Mouse (Mus musculus) spleen, postnatal 10 days (tissue): ENCODE measurements around the gene Sema6d.

ENCODE experiments used
- DNase-seq, 2 experiments: peaks; one replicate each; pipeline ENCODE4 v3.0.0; 2021 to 2022; ENCODE audit warnings: low spot score in 2 of 2

The Sema6d gene

DNA sequence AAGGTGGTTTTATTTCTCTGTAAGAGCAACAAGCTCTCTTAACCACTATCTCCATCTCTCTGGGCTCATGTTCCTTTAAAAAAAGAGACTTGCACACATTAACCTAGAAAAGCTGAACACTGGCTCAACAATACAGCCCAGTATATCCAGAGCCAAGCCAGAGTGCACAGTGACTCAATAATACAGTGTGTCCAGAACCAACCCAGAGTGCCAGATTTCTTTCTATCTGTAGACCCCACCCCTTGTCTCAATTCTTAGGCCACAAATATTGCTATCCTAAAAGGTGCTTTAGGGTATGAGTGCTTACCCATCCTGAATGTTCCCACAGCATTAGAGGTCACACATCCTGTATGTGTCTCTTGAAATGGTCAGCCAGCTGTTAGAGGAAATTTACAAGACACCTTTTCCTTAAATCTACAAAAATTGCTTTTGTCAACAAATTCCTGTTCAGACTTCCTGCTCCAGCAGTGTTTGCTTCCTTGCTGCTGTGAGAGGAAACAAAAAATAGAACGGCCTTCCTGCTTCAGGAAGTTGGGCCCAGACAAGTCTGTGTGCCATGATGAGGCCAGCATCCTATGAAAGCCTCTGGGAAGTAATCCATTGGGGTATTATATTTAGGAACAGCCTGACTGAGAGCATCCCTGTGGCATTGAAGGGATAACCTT, 465.1 kb downstream of the Sema6d start:
- DNase-seq = no peak

DNA sequence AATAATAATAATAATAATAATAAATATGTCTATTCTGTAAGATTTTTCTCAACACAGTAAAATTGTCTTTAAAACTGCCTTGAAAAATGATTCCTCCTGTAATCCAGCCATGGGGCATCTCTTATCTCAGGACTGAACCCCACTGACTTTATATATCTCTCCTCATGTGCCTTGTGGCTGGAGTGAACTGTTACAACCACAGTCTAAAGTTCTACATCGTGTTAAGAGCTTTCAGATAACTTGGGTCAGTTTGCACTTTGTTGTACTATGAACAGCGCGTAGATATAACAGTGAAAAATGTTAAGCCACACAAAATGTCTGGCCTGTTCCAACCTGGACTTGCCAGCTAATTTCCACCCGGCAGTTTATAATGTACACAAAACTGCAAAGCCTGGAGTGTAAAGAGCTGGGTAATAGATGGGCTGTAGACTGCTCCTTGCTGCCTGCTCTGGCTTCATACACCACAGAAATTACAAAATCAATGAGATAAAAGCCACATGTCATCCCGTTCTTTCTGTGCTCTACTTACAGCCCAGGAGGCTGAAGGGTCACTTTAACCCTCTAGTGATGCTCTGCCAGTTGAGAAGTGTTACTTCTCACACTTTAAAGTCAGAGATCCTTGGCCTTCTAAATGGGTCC, 467.2 kb downstream of the Sema6d start:
- DNase-seq = no peak

DNA sequence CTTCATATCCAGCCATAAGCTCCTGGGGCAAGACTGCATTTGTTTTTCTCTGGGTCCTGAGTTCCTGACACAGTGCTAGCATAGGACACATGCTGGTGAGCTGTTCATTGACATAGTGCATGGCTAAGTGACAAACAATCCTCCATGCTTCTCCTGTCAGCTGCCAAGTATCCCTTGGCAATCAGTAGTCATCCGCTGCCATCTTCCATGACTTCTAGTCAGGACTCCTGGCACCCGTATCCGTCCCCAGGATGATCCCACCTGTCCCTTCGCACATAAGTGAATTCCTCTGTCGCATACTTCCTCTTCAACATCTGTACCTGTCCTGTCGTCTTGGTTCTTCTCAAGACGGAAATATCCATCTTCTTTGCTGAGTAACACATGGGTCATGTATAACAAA, 468.3 kb downstream of the Sema6d start:
- no peak for DNase-seq

DNA sequence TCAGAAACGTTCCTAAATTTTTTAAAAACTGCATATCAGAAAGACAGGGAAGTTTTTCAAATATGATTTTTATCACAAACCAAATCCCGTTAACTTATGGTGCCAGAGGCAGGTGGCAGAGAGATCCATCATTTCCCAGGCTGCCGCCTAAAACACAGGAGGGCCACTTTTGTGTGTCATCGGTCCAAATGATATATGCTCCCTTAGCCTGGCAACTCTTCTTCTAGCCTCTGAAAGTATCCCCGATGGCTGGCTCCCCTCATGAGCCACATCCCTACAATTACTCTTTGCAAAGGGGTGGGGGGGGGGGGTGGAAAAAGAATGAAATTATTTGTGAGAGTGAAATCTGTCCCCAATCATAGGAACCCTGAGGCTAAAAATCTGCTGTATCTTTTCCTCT, 471.9 kb downstream of the Sema6d start:
- no peak for DNase-seq

DNA sequence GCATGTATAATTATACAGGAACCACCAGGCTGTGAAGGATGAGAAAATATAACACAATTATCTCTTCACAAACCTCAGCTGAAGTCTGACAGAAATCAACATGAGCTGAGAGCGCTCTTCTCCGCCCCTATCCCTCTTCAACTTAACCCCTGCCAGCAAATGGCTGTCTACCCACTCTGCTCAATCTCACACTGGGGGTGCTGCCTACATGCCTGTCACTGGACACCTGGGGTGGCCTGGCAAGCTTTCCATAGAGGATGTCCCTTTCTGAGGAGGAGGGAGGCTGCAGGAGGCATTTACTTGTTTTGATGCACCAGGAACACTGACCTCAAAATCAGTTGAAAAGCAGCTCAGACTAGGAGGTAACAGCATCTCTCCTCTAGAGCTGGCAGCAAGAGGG, 472.3 kb downstream of the Sema6d start:
- no peak for DNase-seq

DNA sequence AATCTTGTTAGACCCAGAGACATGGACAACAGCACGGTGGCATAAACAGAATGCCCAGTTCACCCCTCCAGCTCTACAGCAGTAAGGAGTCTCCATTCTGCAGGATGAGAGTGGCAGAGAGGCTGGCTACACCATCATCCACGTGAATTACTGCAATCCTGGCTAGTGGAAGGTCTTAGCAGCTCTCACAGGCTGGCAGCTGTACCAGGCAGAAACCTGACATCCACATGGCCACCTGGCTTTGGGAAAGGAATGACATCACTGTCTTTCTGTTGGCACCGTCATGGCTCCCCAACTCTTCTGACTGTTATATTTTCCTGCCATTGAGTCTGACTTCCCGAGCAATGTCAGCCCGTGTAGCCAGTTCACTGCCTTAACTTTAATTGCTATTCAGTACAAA, 474.0 kb downstream of the Sema6d start:
- no peak for DNase-seq

DNA sequence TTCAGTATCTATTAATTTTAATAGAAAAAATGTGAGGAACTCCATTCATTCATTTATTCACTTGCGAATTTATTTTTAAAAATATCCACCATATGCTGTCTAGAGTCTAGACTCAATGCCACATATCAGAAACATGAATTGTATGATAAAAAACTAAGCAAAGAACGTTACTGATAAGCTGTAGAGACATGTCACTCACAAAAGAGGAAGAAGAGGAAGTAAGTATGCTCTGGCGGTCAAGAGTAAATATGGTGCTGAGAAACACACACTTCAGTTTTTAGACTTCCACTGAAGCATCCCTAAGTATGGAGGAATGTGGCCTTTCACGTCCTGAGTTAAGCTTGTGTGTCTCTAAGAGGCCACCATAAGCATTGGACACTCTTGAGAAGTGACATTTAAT, 484.0 kb downstream of the Sema6d start:
- DNase-seq = no peak

DNA sequence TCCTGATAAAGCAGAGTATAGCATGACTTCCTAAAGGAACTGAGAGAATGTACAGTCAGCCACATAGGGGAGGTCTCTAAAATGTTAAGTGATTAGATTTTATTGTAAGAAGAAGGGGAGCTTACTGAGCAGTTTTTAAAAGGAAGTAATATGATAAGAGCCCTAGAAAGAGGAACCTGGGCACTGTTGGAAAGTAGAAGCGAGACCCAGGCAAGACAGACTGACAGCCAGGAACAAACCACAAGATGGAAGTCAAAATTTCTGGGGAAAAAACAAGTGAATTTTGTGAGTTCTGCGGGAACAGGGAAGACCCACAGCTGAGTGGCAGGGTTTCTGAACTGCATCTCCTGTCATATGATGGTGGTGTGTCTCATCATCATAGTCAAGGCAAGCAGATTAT, 486.3 kb downstream of the Sema6d start:
- DNase-seq = no peak

DNA sequence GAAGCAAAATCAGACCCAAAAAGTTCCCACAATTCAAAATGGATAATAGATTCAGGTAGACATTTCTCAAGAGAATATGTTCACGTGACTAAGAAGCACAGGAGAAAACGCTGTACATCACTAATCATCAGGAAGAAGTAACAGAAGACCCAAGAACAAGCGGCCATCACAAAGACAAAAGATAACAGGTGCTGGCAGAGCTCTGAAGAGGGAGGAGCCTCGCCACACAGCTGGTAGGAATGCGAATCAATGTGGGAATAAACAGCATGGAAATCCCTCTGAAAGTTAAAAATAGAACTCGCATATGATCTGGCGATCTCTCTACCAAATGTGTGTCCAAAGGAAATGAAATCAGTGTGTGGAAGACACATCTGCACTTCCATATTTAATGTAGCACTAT, 493.8 kb downstream of the Sema6d start:
- no peak for DNase-seq

DNA sequence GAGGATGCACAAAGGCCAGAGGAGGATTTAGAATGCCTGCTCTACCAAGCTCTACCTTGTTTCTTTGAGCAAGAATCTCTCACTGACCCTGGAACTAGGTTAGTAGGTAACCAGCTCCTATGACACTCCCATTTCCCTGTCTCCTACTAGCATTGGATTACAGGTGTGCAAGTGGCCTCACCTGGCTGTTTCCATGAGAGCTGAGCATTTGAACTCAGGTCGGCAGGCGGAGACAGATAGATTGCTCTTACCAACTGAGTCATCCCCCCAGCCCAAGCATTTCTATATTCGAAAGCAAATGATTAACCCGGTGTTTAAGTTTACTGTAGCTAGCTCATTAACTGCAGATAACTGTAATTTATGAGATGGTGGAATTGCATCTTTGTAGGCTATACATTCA, 503.0 kb downstream of the Sema6d start:
- no peak for DNase-seq

DNA sequence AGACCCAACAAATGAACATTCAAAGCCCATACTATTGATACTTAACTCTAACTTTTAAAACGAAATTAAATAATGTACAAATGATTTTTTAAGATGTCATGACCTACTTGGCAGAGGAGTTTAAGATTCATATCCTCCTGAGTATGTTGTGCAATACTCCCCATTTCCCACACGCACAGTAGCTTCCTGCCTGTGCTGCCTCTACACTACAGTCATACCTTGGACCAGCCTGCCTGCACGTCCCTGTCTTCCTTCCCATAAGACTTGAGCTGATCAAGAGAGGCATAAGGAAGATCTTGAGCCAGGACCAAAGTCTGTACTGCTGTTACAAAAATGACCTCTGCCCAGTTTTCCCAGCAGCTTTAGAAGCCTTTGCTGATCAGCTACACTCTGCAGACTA, 509.2 kb downstream of the Sema6d start:
- DNase-seq = no peak

DNA sequence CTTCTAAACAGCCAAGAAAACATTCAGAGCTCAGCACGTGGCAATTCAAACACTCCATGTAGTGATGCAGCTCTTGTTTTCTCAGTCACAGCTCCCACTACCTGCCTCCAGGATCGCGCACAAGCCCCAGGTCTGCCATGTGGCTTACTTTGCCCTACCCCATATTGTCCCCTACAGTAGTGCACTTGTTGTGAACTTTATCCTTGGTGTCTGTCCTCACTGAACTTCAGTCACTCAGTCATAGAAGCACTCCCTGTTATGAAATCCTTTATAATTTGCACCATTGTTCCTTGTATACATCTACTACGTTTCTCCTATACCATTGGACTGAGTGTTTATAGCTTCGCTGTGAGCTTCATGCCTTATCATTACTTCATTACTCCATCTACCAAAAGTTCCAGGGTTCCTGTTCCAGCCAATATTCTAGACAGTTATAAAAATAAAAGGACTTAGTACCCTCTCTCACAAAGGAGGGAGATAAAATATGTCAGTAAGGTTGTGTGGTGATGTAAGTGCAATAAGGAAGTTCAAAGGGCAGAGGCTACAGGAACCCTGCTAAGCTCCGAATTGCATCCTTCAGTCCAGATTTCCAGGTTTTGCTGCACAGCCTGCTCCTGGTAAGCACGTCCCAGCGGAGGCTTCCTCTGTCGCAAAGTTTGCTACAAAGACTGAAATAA, 512.1 kb downstream of the Sema6d start:
- DNase-seq = no peak

DNA sequence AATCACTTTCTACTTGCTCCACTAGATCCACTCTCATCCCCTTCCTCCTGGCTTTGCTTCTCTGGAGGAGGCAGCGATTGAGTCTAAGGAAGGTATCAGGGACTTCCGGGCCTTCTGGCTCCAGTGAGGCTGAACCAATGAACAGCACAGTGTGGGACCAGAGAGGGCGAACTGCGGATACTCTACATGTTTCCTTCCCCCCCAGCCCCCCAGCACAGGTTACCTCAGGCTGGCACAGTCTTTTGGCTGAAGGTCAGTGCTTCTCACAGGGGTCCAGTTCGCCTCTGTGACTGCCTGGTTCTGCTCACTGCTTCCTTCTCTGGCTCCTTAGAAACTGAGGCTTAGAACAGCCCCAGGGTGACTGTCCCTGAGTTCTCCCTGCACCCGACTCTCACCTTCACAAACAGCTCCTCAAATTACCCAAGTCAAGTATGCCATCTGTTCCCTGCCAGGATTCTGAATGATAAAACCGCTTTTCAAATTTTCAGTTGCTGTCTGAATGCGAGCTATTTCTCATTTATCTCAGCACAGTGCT, 512.7 kb downstream of the Sema6d start:
- DNase-seq = no peak

DNA sequence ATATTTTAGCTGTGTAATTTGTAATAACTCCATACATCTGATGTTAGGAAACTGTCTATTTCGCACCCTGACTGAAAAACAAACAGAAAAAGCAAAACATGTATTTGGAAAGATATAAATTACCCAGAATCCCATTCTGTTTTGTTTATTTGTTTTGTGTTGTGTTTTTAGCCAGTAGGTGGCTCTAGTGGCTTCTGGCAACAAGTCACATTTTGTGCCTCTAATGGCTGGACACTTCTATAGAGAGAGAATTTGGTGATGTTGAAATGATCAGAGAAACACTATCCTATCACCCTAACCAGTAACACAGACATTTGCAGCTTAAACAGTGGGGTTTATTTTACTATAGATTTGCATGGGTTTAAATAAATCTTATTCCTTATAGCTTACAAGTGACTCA, 515.6 kb downstream of the Sema6d start:
- no peak for DNase-seq

DNA sequence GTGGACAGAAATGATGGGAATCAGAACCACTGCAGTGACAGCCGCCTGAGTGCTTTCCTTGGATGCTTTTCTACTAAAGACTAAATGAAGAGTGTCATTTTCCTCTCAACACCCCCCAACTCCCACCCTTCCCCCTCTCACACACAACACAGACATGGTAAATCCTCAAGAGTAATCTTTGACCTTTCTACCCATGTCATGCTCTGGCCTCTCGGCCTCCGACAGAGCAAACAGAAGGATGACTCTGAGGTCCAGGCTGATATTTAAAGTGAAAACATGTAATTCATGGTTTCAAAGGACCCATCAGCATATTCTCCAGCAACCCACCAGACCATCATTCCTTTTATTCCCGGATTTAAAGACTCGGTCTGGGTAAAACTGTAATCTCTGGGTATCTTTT, 518.2 kb downstream of the Sema6d start:
- DNase-seq = no peak

DNA sequence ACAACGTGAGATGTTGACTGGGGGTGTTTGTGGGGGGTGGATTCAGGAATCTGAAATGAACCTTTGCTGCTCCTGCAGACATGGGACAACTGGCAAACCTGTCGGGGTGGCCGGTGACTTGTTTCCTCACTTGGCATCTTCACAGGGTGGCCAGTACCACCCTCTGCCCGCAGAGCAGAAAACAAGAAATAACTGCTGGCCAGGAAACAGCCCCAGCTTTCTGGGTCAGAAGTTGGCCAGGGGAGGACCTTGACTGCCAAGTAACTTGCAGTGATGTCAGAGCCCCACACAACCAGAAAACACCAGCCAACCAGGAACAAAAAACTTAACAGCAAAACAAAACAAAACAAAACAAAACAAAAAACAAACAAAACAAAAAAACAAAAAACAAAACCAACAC, 518.8 kb downstream of the Sema6d start:
- DNase-seq = no peak

DNA sequence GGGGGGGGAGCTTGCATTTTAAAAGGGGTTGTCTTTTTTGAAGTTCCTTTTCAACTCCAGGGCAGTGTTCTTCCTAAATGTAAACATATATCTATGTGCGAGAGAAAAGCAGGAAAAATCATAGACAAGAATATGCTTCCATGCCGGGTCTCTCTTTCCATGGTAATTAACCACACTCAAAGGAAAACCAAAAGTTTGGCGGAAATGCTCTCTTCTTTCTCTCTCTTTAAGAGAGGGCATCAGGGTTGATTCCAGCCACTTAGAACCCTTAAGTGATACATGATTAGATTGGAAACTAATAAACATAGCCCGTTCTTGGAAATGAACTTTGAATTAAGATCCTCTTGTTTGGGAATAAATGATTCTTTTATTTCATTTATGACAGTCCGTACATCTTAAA, 519.2 kb downstream of the Sema6d start:
- DNase-seq = no peak

DNA sequence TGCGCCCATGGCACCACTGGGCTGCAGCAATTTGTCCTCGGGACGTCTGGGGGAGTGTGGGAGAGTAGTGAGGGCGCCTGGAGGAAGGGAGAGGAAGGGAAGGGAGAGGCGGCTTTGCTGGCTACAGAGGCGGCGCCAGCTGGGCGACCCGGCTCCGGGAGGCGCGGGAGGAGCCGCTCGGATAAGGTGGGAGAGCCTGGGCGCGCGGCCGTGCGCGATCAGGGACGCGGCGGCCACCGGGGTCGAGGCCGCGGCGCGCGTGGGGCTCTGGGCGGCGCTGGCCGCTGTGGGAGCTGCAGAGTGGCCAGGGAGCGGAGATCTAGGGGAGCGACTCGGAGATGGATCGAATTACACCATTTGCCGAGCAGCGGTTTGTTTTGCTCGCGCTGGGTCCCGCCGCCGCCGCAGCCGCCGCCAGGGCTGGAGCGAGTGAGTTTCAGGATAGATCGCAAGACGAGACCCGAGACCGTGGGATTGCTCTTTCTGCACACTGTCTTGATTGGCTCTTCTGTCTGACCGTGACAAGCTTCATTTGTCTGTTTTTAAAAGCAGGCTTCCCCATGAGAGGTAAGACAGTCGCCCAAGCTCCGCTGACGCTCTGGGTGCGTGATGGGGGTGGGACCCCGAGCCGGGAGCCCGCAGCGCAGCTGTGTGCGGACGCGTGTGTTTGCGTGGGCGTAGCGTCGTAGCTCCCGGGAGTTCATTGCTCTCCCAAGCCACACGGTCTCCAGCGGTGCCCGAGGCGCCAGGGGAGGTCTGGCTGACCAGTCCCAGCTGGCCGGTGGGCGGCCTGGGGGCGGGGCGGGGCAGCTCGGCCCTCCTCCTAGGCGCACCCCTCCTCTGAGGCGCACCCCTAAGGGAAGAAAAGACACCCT, 520.2 kb downstream of the Sema6d start:
- DNase-seq = peak in 1 of 2 experiments; percentile 44

DNA sequence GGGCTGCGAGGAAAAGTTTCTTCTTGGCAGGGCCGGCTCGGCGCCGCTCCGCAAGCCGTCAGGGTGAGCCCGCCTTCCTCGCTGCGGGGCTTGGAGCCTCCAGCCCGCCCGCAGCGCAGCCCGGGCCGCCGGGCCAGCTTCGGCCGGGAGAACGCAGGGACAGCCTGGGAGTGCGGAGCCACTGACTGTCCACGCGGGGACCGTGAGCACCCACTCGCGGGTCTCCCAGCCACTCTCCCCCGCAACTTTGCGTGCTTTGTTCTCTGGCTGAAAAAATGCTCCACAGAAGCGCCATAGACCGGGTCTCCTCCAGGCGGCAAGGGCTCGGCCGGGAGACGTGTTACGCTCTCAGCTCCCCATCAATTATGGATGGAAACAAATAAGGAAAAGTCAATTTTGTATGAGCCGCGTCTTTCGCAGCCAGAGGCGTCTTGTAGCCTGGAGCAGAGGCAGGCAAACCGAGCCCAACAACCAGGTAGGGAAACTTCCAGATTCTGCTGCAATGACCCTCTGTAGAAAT, 520.9 kb downstream of the Sema6d start:
- DNase-seq = no peak

DNA sequence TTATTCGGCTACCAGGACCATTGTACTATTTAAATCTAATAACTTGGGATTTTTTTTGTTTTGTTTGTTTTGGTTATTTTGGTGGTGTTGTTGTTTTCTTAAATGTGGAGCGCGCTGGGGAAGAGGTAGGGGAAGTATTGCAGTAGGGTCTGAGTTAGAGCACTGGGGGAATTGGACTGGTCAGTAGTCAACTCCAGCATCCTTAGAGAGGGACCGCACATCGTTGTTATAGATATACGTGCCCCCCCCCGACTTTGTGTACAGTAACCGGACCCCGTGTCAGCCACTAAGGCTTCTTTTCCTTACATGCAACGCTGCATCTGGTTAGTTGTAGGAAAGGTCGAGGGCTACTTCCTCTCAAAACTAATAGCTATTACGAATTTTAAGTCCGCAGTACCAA, 521.5 kb downstream of the Sema6d start:
- DNase-seq = no peak

DNA sequence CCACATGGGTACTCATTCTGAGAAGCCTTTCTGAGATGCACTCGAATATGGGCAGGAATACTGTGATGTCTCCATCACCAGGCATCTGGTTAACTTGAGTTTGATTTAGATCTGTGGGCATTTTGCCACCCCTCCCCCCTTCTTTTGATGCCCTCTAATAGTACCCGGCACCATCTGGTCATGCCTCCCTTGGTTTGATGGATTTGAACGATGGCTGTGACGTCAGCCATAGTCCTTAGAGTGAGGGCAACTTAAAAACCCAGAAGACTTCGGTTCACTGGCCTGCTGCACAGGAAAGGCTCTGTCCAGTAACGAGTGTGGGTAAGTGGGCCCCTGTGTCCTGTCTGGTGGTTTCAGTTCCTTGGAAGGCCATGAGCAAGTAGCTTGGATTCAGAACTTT, 522.5 kb downstream of the Sema6d start:
- DNase-seq = no peak
